Mouse (Mus musculus) forebrain, embryonic 11.5 days (tissue): ENCODE results near the gene Srgap1. TPM values are rescaled to one million over a fixed set of nuclear protein-coding genes. Genes with fewer than 3 reads are reported as not detected.
"Not testable (repeated sequence)": the region's sequence is repeated elsewhere in the genome, so short reads cannot be mapped to it uniquely, and the experiment has no call there.

Source experiments
- ATAC-seq: fragments of 200-750 bp; cut with Nextera tagmentation; replicated peaks from 2 replicates; pipeline ENCODE4 v1.8.0; 2017; ENCODE audit warnings: moderate TSS enrichment; ENCODE audit not compliant: low FRiP score
- DNase-seq: peaks from one replicate; pipeline ENCODE4 v3.0.0-alpha.2; 2017; ENCODE audit warnings: low spot score
- H3K27ac ChIP-seq: fragments of 300-500 bp; sonication (generic); 2 replicates; pipeline ENCODE4 v1.5.1; 2014; ENCODE audit warnings: low read depth, low read length
- H3K27me3 ChIP-seq: fragments of 300-500 bp; sonication (generic); 2 replicates; pipeline ENCODE4 v1.6.1; 2014; ENCODE audit warnings: mild to moderate bottlenecking, low read length, mixed read lengths; ENCODE audit not compliant: control insufficient read depth, insufficient read depth
- H3K36me3 ChIP-seq: fragments of 300-500 bp; sonication (generic); 2 replicates; pipeline ENCODE4 v1.6.1; 2014; ENCODE audit warnings: mild to moderate bottlenecking, low read length, moderate library complexity, mixed read lengths; ENCODE audit not compliant: control insufficient read depth, insufficient read depth
- H3K4me1 ChIP-seq: fragments of 300-500 bp; sonication (generic); replicated peaks from 2 replicates; pipeline ENCODE4 v1.6.1; 2014; ENCODE audit warnings: low read length, mixed read lengths; ENCODE audit not compliant: control insufficient read depth, insufficient read depth
- H3K4me2 ChIP-seq: fragments of 300-500 bp; sonication (generic); 2 replicates; pipeline ENCODE4 v1.6.1; 2014; ENCODE audit warnings: low read depth, mild to moderate bottlenecking, low read length, moderate library complexity, mixed read lengths; ENCODE audit not compliant: severe bottlenecking
- H3K4me3 ChIP-seq: fragments of 300-500 bp; sonication (generic); 2 replicates; pipeline ENCODE4 v1.5.1; 2014; ENCODE audit warnings: low read depth, low read length
- H3K9ac ChIP-seq: fragments of 300-500 bp; sonication (generic); 2 replicates; pipeline ENCODE4 v1.6.1; 2014; ENCODE audit warnings: low read length
- H3K9me3 ChIP-seq: fragments of 300-500 bp; sonication (generic); 2 replicates; pipeline ENCODE4 v1.6.1; 2016; ENCODE audit warnings: low read length, mixed read lengths; ENCODE audit not compliant: control insufficient read depth
- WGBS: fragments of 180-500 bp; shearing (Covaris S2); extraction: QIAGEN DNeasy Blood & Tissue Kit; methylation state at CpG from one replicate; pipeline ENCODE4 v1.1.7; 2014; 5-methylcytosine and 5-hydroxymethylcytosine counted together
- polyA plus RNA-seq: library from polyadenylated mRNA; unstranded; fragments of >200 nt; fragmentation: Nextera tagmentation; extraction: Ambion mirVana; gene quantifications from 2 replicates; pipeline ENCODE4 v1.2.1, GENCODE M21; 2014

Gene Srgap1
- polyA plus RNA-seq, 1 experiment from 2014 or later: 12.0 TPM

DNA sequence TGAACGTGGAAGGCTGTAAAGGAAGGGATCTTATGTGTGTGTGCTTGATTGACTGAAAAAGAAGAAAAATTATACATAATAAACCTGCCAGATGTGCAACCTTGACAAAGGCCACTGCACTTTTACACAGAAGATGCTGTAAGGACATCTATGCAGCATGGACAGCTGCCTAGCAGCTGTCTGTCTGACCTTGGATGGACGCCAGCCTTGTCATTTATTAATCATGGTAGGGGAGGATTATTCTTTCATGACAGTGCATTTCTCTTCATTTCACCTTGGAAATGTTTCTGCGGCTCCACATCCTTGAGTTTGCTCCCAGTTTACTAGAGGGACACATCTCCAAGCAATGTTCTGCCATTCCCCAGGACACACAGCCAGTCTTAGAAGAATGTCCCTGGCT is 258.6 kb downstream of the Srgap1 start:
- H3K27me3 ChIP-seq: no peaks in the 10 kb centered on the region
- no peaks in the 10 kb centered on the region; the same call in 1 of the 2 replicates for H3K9me3 ChIP-seq
- WGBS: 95% methylated on average over 3 of the region's 3 CpGs
- peaks cover 6% of the 10 kb centered on the region; the same call in 1 of the 2 replicates for H3K36me3 ChIP-seq
- H3K4me2 ChIP-seq: no peak overlapping the region
- DNase-seq (no peak), ATAC-seq (no peak)
- H3K9ac ChIP-seq: no peak overlapping the region
- H3K27ac ChIP-seq: no peak overlapping the region
- H3K4me3 ChIP-seq: no peak overlapping the region
- H3K4me1 ChIP-seq: peaks cover 2% of the 10 kb centered on the region; the same call in 1 of the 2 replicates

DNA sequence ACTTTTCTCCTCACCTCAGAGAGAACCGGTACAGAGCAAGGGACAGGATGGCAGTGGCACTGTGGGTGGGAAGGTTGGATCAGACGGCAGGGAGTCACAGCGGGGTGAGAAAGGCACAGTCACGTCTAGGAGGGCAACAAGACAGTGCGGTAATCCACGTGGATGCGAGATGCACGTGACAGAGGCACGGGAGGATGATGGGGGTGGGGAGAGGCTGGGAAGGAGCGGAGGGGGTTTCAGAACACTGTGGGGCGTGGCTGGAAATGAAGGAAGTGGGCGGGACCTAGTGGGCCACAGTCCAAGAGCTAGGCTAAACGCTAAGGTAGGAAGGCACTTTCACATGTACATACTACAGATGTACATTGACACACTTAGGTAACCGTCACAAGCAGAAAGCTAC is 266.0 kb downstream of the Srgap1 start:
- Histone ChIP-seq H3K4me2 (no peak overlapping the region), H3K9ac (no peak overlapping the region), H3K4me1 (no peaks in the 10 kb centered on the region), H3K9me3 (no peaks in the 10 kb centered on the region; the same call in 1 of the 2 replicates), H3K27ac (no peak overlapping the region), H3K36me3 (peaks cover 6% of the 10 kb centered on the region; the same call in 1 of the 2 replicates), H3K4me3 (no peak overlapping the region), H3K27me3 (no peaks in the 10 kb centered on the region)
- ATAC-seq (peak; percentile 51), DNase-seq (no peak)
- WGBS: 59% methylated on average over 14 of the region's 14 CpGs

DNA sequence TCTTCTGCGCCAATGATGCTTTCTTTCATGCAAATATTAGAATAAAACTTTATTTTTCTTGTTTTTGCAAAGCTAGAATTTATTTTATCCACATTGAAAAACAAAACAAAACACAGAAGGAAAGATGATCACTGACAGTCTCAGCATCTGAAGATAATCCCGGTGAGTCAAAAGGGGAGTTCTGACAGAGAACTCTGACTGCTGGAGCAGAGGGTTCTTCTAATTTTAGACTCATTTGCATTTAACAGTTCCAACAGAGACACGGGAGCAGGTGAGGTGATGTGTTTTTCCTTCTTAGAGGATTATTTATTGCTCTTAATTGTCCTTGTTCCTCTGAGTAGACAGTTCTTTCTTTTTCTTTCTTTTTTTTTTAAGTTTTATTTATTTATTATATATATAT is 271.1 kb downstream of the Srgap1 start:
- 62% methylated on average over 3 of the region's 3 CpGs for WGBS
- Histone ChIP-seq H3K4me2 (no peak overlapping the region), H3K9me3 (no peaks in the 10 kb centered on the region), H3K9ac (no peak overlapping the region), H3K27ac (no peak overlapping the region), H3K4me3 (no peak overlapping the region), H3K4me1 (no peaks in the 10 kb centered on the region), H3K36me3 (no peaks in the 10 kb centered on the region), H3K27me3 (no peaks in the 10 kb centered on the region)
- ATAC-seq (no peak), DNase-seq (no peak)

DNA sequence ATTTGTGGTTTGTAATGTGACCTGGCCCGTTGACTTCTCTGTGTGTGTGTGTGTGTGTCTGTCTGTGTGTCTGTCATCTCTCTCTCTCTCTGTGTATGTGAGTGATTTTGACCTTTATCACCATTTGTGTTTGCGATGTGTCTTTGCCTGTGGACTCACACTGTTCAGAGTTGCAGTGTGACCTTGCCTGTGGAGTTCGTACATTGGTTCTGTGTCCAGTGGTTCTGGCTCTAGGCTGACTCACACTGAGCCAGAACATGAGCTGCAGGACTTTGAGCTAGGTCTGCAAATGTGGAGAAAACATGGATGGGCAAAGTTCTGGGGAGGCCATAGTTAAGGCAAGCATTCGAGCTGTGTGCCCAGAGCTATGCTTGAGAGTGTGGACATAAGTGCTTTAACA is 273.3 kb downstream of the Srgap1 start:
- Histone ChIP-seq H3K9ac (no peak overlapping the region), H3K4me1 (no peaks in the 10 kb centered on the region), H3K4me2 (no peak overlapping the region), H3K4me3 (no peak overlapping the region), H3K9me3 (no peaks in the 10 kb centered on the region), H3K27ac (no peak overlapping the region), H3K27me3 (no peaks in the 10 kb centered on the region), H3K36me3 (no peaks in the 10 kb centered on the region)
- ATAC-seq: no peak
- 86% methylated on average over 4 of the region's 4 CpGs for WGBS
- no peak for DNase-seq

DNA sequence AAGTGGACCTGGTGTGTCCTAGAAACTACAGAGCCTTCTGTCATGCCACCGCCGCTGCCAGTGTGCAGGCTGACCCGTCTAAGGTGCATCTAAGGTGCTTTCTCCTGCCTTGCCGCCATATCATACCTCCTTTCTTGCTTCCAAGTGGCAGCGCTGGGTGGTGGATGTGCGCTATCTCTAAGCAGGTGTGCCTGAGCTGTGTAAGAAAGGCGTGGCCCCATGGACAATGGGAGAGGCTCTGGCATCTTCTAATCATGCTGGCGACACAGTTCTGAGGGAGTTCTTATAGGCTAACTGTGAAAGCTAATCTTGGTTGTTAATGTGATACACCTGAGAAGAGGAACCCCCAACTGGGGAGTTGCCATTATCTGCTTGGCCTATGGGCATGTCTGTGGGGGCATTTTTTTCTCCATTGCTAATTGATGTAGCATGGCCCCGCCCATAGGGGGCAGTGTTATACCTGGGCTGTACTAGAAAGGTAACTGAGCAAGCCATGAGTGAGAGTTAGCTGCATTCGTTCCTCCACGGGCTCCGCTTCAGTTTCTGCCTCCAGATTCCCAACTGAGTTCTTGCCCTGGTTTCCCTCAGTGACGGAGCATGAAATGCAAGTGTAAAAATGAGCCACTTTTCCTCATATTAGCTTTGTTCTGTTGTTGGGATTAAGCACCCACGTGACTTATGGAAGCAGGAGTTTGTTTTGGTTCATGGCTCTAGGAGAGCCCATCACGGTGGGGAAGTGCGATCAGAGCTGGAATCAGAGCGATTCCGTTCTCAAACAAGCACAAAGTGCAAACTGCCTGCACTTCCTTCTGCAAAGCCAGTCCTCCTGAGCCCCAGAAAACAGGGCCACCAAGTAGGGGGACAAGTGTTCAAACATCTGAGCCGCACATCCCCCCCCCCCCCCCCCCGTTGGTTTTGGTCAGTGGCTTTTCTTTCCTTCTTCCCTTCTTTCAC is 276.2 kb downstream of the Srgap1 start:
- peak overlapping the region; percentile 27; the same call in 1 of the 2 replicates for H3K4me2 ChIP-seq
- no peaks in the 10 kb centered on the region for H3K36me3 ChIP-seq
- H3K27ac ChIP-seq: no peak overlapping the region
- no peaks in the 10 kb centered on the region for H3K27me3 ChIP-seq
- no peak overlapping the region for H3K9ac ChIP-seq
- ATAC-seq (peak; percentile 36; the same call in 1 of the 2 replicates), DNase-seq (peak; percentile 64)
- WGBS: 47% methylated on average over 20 of the region's 20 CpGs
- no peak overlapping the region for H3K4me3 ChIP-seq
- H3K4me1 ChIP-seq: 0 out of 2 replicates have a peak, but pooled peaks cover under 1% of the 10 kb centered on the region
- no peaks in the 10 kb centered on the region for H3K9me3 ChIP-seq

DNA sequence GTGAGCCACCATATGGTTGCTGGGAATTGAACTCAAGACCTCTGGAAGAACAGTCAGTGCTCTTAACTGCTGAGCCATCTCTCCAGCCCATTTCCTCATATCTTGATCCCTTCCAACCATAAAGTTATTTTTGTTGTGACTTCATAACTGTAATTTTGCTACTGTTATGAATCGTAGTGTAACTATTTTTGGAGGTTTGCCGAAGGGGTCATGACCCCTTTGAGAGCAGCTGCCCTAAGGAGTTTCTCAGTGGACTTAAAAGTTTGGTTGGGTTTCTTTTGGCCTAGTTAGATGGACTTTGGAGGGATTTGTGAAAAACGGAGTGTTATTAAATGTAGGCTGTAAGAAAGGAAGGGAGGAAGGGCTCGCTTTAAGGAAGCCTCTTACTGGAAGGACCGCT is 277.4 kb downstream of the Srgap1 start:
- H3K27ac ChIP-seq: no peak overlapping the region
- DNase-seq (no peak), ATAC-seq (no peak)
- H3K9ac ChIP-seq: no peak overlapping the region
- no peak overlapping the region for H3K4me3 ChIP-seq
- no peaks in the 10 kb centered on the region for H3K9me3 ChIP-seq
- no peaks in the 10 kb centered on the region for H3K36me3 ChIP-seq
- H3K27me3 ChIP-seq: no peaks in the 10 kb centered on the region
- H3K4me1 ChIP-seq: 0 out of 2 replicates have a peak, but pooled peaks cover 3% of the 10 kb centered on the region
- WGBS: 95% methylated on average over 5 of the region's 5 CpGs
- H3K4me2 ChIP-seq: no peak overlapping the region

DNA sequence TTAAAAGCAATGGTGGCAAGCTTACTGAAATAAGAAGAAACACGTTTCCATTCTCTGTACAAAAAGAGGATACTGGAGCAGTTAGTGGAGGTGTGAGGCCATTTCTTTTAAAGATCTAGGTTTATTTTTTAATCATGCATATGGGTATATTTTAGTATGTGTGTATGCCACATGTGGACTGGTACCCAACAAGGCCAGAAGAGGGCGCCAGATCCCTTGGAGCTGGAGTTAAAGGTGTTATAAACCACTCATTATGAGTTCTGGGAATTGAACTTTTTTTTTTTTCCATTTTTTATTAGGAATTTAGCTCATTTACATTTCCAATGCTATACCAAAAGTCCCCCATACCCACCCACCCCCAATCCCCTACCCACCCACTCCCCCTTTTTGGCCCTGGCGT is 279.8 kb downstream of the Srgap1 start:
- not testable (repeated sequence) for H3K27me3 ChIP-seq, H3K4me1 ChIP-seq, H3K4me2 ChIP-seq, H3K36me3 ChIP-seq, H3K4me3 ChIP-seq, H3K9me3 ChIP-seq, ATAC-seq, DNase-seq, H3K9ac ChIP-seq, H3K27ac ChIP-seq
- WGBS: 86% methylated on average over 3 of the region's 3 CpGs

DNA sequence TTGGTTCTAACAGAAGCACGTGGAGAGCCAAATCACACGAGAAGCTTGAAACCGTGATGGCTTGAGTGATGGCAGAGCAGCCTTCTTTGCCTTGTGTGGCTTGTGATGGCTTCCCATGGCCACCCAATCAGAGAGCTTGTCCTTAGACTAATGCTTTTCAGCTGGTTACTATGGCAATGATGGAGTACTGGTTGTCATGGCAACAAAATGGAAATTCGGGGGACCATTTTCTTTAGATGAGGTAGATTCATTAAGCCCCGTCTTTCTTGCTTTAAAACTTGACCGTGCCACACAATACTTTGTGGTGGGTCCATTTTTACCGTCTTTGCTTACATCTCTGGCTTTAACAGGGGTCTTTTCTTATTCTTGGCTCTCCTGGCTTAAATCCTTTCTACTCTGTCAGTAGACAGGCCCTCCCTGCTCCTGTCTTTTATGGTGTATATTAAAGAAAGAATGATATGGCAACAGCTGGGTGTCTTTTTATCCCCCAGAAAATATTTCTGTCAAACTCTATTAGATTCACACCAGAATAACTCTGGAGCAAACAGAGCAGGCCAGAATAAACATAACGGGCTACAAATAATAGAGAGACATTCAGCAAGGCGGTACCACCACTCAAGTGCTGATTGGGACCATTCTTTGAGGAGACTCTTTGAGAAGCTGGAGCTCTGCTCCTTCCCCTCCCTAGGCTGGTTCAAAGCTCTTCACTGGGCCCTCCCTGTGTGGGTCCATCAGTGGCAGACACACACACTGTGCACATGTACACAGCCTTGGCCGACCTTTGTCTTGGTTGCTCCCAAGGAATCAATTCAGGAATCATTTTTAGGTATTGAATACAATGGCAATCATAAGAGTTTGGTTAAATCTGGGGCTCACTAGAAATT is 281.7 kb downstream of the Srgap1 start:
- peak overlapping the region; percentile 41; the same call in 1 of the 2 replicates for H3K27ac ChIP-seq
- peak; percentile 57 for DNase-seq
- WGBS: 49% methylated on average over 10 of the region's 10 CpGs
- ATAC-seq: peak; percentile 94
- 0 out of 2 replicates have a peak, but pooled peaks cover 3% of the 10 kb centered on the region for H3K4me1 ChIP-seq
- H3K9ac ChIP-seq: no peak overlapping the region
- H3K27me3 ChIP-seq: no peaks in the 10 kb centered on the region
- no peaks in the 10 kb centered on the region for H3K9me3 ChIP-seq
- no peaks in the 10 kb centered on the region for H3K36me3 ChIP-seq
- no peak overlapping the region for H3K4me2 ChIP-seq
- no peak overlapping the region for H3K4me3 ChIP-seq
